Mouse (Mus musculus): ENCODE results near the gene Selenbp2. TPM values are rescaled to one million over a fixed set of nuclear protein-coding genes. Genes with fewer than 3 reads are reported as not detected.

Selenbp2 gene
- 2.6 and 3.3 TPM in 2 replicates for polyA plus RNA-seq (2012; rRNA removed)

DNA sequence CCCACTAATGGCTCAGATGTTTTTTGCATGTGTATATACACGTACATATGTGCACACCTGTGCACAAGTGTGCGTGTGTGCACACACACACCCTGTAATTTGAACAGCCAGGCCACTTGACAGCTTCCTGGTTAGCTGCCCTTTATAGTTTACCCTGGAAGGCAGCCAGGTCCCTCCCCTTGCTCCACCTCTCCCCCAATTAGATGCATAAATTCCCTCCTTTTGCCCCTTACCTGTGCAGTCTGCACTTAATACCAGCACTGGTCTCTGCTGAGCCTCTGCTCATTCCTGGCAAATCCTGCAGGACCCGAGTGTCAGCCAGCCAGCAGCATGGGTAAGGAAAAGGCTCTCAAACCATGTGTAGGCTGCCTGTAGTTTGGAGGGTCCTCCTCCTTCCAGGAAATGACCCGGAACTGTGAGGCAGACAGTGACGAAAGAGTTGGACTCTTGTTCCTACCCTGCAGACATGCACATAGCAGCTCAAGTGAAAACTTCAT, at the start of gene Selenbp2:
Selenbp2 (plus strand) TSS at position 228 of the 497 bp plus-strand sequence.

DNA sequence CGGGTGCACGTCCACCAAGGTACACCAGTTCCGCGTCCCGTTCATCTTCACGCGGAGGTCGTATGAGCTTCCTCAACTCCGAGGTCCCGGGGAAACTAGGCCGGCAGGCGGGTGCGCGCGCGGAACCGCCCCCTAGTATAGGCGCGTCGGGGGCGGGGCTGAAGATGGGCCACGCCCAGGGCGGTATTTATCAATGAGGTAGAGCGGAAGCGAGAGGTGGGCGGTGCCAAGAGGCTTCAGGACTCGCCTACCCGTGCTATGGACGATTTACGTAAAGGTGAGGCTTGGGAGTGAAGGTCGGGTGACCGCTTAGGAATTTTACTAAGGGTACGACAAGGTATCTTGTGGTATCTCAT, 34.6 kb upstream of the Selenbp2 start, which contains the start of gene Tuft1:
Tuft1 (minus strand) TSS at position 133 of the 356 bp plus-strand sequence.

Other genes with a start within 250 kb of the Selenbp2 start
- not detected in 2 replicates for gene Oaz3, start 249.6 kb upstream of the Selenbp2 start, polyA plus RNA-seq (2012; rRNA removed)
- 12.0 and 15.2 TPM in 2 replicates for gene Celf3, start 215.3 kb upstream of the Selenbp2 start, polyA plus RNA-seq (2012; rRNA removed)
- not detected in 2 replicates for gene Riiad1, start 213.2 kb upstream of the Selenbp2 start, polyA plus RNA-seq (2012; rRNA removed)
- gene Snx27, start 110.8 kb upstream of the Selenbp2 start, polyA plus RNA-seq (2012; rRNA removed) = 1.8 and 2.3 TPM in 2 replicates
- gene Gm10972, start 50.4 kb upstream of the Selenbp2 start, polyA plus RNA-seq (2012; rRNA removed) = not detected in 2 replicates
- gene Tuft1, start 34.7 kb upstream of the Selenbp2 start, polyA plus RNA-seq (2012; rRNA removed) = 15.3 and 16.3 TPM in 2 replicates
- gene Cgn, start 92.9 kb downstream of the Selenbp2 start, polyA plus RNA-seq (2012; rRNA removed) = 4.8 and 5.6 TPM in 2 replicates
- 6.1 and 6.5 TPM in 2 replicates for gene Pogz, start 144.0 kb downstream of the Selenbp2 start, polyA plus RNA-seq (2012; rRNA removed)
- gene Psmb4, start 193.4 kb downstream of the Selenbp2 start, polyA plus RNA-seq (2012; rRNA removed) = 83.0 and 143 TPM in 2 replicates
- 49.6 and 61.7 TPM in 2 replicates for gene Selenbp1, start 239.5 kb downstream of the Selenbp2 start, polyA plus RNA-seq (2012; rRNA removed)